8 mouse cellular contexts compared by ENCODE assay signal in the genomic region with DNA sequence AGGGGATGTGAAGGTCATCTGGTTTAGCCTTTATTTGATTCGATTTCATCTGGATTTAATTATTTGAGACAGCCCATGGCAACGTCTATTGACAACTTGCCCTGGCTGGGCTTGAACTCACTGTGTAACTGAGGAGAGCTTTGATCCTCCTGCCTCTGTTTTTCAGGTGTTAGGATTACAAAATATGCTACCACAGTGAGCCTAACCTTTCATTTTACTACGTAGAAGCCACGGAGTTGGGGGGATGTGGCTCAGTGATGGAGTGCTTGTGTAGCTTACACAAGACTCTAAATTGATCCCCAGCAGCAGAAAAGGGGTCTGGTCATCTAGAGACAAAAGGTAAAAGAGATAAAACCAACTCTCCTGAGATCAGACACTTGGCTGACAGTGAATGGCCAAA. TPM values are rescaled to one million over a fixed set of nuclear protein-coding genes. Genes with fewer than 3 reads are reported as not detected.
DNase-seq lines count a peak whose midpoint lies in the region; ATAC-seq lines count a peak whose summit lies in the region.

No protein-coding gene starts in this region.

- H3K4me1 ChIP-seq in kidney, embryonic 14.5 days (ENCODE audit: control insufficient read depth, insufficient read depth, low read length): 0 out of 2 replicates have a peak, but pooled peaks cover 3% of the 10 kb centered on the region
- H3K4me1 ChIP-seq in heart, embryonic 15.5 days (replicated peaks): peaks cover 17% of the 10 kb centered on the region
- peaks cover 6% of the 10 kb centered on the region; the same call in 1 of the 2 replicates for H3K4me1 ChIP-seq in limb, embryonic 12.5 days (replicated peaks)
- peaks cover 15% of the 10 kb centered on the region for H3K4me1 ChIP-seq in neural tube, embryonic 13.5 days (replicated peaks)

- no peak for DNase-seq in kidney, adult 9 months
- no peak for DNase-seq in right cerebral cortex, postnatal 14 days
- DNase-seq in Muller cell, postnatal 12 days (ENCODE audit: inconsistent ontology term): no peak

- H3K9ac ChIP-seq in kidney, embryonic 14.5 days (ENCODE audit: low read depth, low read length): 0 out of 2 replicates have a peak overlapping the region, but pooled peaks have one; percentile 59
- peak overlapping the region; percentile 82 for H3K9ac ChIP-seq in heart, embryonic 15.5 days
- no peak overlapping the region for H3K9ac ChIP-seq in limb, embryonic 12.5 days (replicated peaks)
- H3K9ac ChIP-seq in neural tube, embryonic 13.5 days: no peak overlapping the region

- H3K27me3 ChIP-seq in kidney, embryonic 14.5 days (ENCODE audit: control insufficient read depth, insufficient read depth, low read length): peaks cover 25% of the 10 kb centered on the region
- H3K27me3 ChIP-seq in heart, embryonic 15.5 days: no peaks in the 10 kb centered on the region
- peaks cover 29% of the 10 kb centered on the region for H3K27me3 ChIP-seq in limb, embryonic 12.5 days
- H3K27me3 ChIP-seq in neural tube, embryonic 13.5 days: peaks cover 46% of the 10 kb centered on the region

- peak overlapping the region; percentile 65 for H3K4me3 ChIP-seq in kidney, embryonic 14.5 days (ENCODE audit: low read length)
- peak overlapping the region; percentile 71 for H3K4me3 ChIP-seq in heart, embryonic 15.5 days
- peak overlapping the region; percentile 72 for H3K4me3 ChIP-seq in limb, embryonic 12.5 days (replicated peaks)
- H3K4me3 ChIP-seq in neural tube, embryonic 13.5 days: peak overlapping the region; percentile 60

- no peak overlapping the region for H3K27ac ChIP-seq in kidney, embryonic 14.5 days (ENCODE audit: low read depth, low read length)
- H3K27ac ChIP-seq in heart, embryonic 15.5 days: peak overlapping the region; percentile 86
- H3K27ac ChIP-seq in limb, embryonic 12.5 days: no peak overlapping the region
- no peak overlapping the region for H3K27ac ChIP-seq in neural tube, embryonic 13.5 days (replicated peaks)

- no peaks in the 10 kb centered on the region for H3K36me3 ChIP-seq in kidney, embryonic 14.5 days (ENCODE audit: control insufficient read depth, insufficient read depth, low read length)
- peaks cover 3% of the 10 kb centered on the region; the same call in 1 of the 2 replicates for H3K36me3 ChIP-seq in heart, embryonic 15.5 days
- H3K36me3 ChIP-seq in limb, embryonic 12.5 days: no peaks in the 10 kb centered on the region
- no peaks in the 10 kb centered on the region for H3K36me3 ChIP-seq in neural tube, embryonic 13.5 days

- H3K9me3 ChIP-seq in kidney, embryonic 14.5 days (ENCODE audit: control insufficient read depth, low read length): no peaks in the 10 kb centered on the region
- no peaks in the 10 kb centered on the region for H3K9me3 ChIP-seq in heart, embryonic 15.5 days (replicated peaks)
- no peaks in the 10 kb centered on the region for H3K9me3 ChIP-seq in limb, embryonic 12.5 days
- H3K9me3 ChIP-seq in neural tube, embryonic 13.5 days: no peaks in the 10 kb centered on the region

- ATAC-seq in kidney, embryonic 14.5 days (ENCODE audit: low FRiP score, low TSS enrichment): no peak
- ATAC-seq in heart, embryonic 15.5 days (replicated peaks; ENCODE audit: insufficient number of reproducible peaks, insufficient read depth, low FRiP score, low read depth): no peak
- no peak for ATAC-seq in limb, embryonic 12.5 days (ENCODE audit: insufficient number of reproducible peaks, insufficient read depth, low FRiP score, low TSS enrichment, low read depth)
- ATAC-seq in neural tube, embryonic 13.5 days (ENCODE audit: low read depth): no peak
- no peak for ATAC-seq in granulocyte monocyte progenitor cell, adult 5-6 weeks (replicated peaks; ENCODE audit: poor library complexity, severe bottlenecking)

- peak overlapping the region; percentile 94 for H3K4me2 ChIP-seq in kidney, embryonic 14.5 days (replicated peaks; ENCODE audit: low read depth, low read length)
- peak overlapping the region; percentile 85 for H3K4me2 ChIP-seq in heart, embryonic 15.5 days
- peak overlapping the region; percentile 93 for H3K4me2 ChIP-seq in limb, embryonic 12.5 days
- peak overlapping the region; percentile 93 for H3K4me2 ChIP-seq in neural tube, embryonic 13.5 days

- WGBS in kidney, embryonic 14.5 days: 50% methylated on average over 4 of the region's 4 CpGs
- 38% methylated on average over 4 of the region's 4 CpGs for WGBS in heart, embryonic 15.5 days
- 27% methylated on average over 4 of the region's 4 CpGs for WGBS in limb, embryonic 12.5 days
- WGBS in neural tube, embryonic 13.5 days: 43% methylated on average over 4 of the region's 4 CpGs

RNA-seq across cellular contexts. Expression of a gene that starts 1.1 kb away (rescaled TPM):
- polyA plus RNA-seq in kidney, embryonic 14.5 days (2014; fragmentation: Nextera tagmentation; extraction: Ambion mirVana): 0.87 and 0.99 TPM in 2 replicates
- 53.2 and 63.1 TPM in 2 replicates for polyA plus RNA-seq in heart, embryonic 15.5 days (2015; fragmentation: Nextera tagmentation; extraction: Ambion mirVana)
- polyA plus RNA-seq in limb, embryonic 12.5 days (2016; fragmentation: Nextera tagmentation; extraction: Ambion mirVana): 1.9 and 2.0 TPM in 2 replicates
- 1.5 and 1.7 TPM in 2 replicates for polyA plus RNA-seq in neural tube, embryonic 13.5 days (2015; fragmentation: Nextera tagmentation; extraction: Ambion mirVana)
- not detected in 2 replicates for total RNA-seq in granulocyte monocyte progenitor cell, adult 5-6 weeks (2014; fragmentation: Nextera tagmentation)
- 0.13 TPM in 1 of 2 replicates, not detected in the other for total RNA-seq in granulocyte monocyte progenitor cell, adult 5-6 weeks (2017)

Comparison
In these comparisons a context has a peak if more than half of its experiments do, and no peak if none do; other contexts are left out.
1. H3K9ac ChIP-seq: peak in kidney, embryonic 14.5 days (single experiment) and heart, embryonic 15.5 days (single experiment); none in limb, embryonic 12.5 days (single experiment) and neural tube, embryonic 13.5 days (single experiment).
2. RNA of a gene that starts 1.1 kb away (polyA plus RNA-seq): 53.2 to 63.1 TPM in heart, embryonic 15.5 days; 1.9 to 2.0 TPM in limb, embryonic 12.5 days, 1.5 to 1.7 TPM in neural tube, embryonic 13.5 days and 0.87 to 0.99 TPM in kidney, embryonic 14.5 days; every median in the first group is over 10 times any median in the second.
3. Peak in every context shown above with its lines, with median percentiles within 50 percentile points of each other: H3K4me2 ChIP-seq and H3K4me3 ChIP-seq.